Mouse (Mus musculus) splenic B cell, adult 2 months (primary cell): ENCODE data around the gene Ikbke.

ENCODE experiments used
- DNase-seq: peaks from one replicate; pipeline ENCODE4 v3.0.0-alpha.2; 2011; ENCODE audit warnings: low read depth, low spot score
- H3K27me3 ChIP-seq: 2 replicates; pipeline ENCODE4 v1.6.1; 2012; ENCODE audit warnings: mild to moderate bottlenecking, low read length, moderate library complexity, mixed read lengths; ENCODE audit not compliant: control insufficient read depth, poor library complexity, insufficient read depth, severe bottlenecking
- H3K36me3 ChIP-seq: 2 replicates; pipeline ENCODE4 v1.6.1; 2012; ENCODE audit warnings: mild to moderate bottlenecking, low read length, moderate library complexity, mixed read lengths; ENCODE audit not compliant: control insufficient read depth, poor library complexity, insufficient read depth, severe bottlenecking

The Ikbke gene

GRCm38 (mm10) chr1:131238931-131239381 lies 40.5 kb downstream of the Ikbke start:
- no peak for DNase-seq
- Histone ChIP-seq H3K27me3 (no peaks in the 10 kb centered on the region), H3K36me3 (no peaks in the 10 kb centered on the region)

GRCm38 (mm10) chr1:131236077-131236476 lies 43.3 kb downstream of the Ikbke start:
- DNase-seq = no peak
- H3K27me3 ChIP-seq = no peaks in the 10 kb centered on the region
- no peaks in the 10 kb centered on the region for H3K36me3 ChIP-seq

- no peak for DNase-seq
- Histone ChIP-seq H3K27me3 (no peaks in the 10 kb centered on the region), H3K36me3 (no peaks in the 10 kb centered on the region)
These were observed 45.9 kb downstream of the Ikbke start for GRCm38 (mm10) chr1:131233527-131233926.

GRCm38 (mm10) chr1:131228659-131229058 lies 50.7 kb downstream of the Ikbke start:
- Histone ChIP-seq H3K36me3 (no peaks in the 10 kb centered on the region), H3K27me3 (no peaks in the 10 kb centered on the region)
- DNase-seq = no peak

GRCm38 (mm10) chr1:131228225-131228624 lies 51.2 kb downstream of the Ikbke start:
- Histone ChIP-seq H3K36me3 (no peaks in the 10 kb centered on the region), H3K27me3 (no peaks in the 10 kb centered on the region)
- DNase-seq = no peak

GRCm38 (mm10) chr1:131224848-131225471 lies 54.4 kb downstream of the Ikbke start:
- DNase-seq = peak; percentile 36
- Histone ChIP-seq H3K36me3 (no peaks in the 10 kb centered on the region; the same call in 1 of the 2 replicates), H3K27me3 (no peaks in the 10 kb centered on the region)

GRCm38 (mm10) chr1:131223345-131223744 lies 56.1 kb downstream of the Ikbke start:
- no peak for DNase-seq
- no peaks in the 10 kb centered on the region; the same call in 1 of the 2 replicates for H3K36me3 ChIP-seq
- H3K27me3 ChIP-seq = no peaks in the 10 kb centered on the region

GRCm38 (mm10) chr1:131221822-131222590 lies 57.4 kb downstream of the Ikbke start:
- Histone ChIP-seq H3K36me3 (no peaks in the 10 kb centered on the region; the same call in 1 of the 2 replicates), H3K27me3 (no peaks in the 10 kb centered on the region)
- no peak for DNase-seq

- Histone ChIP-seq H3K27me3 (no peaks in the 10 kb centered on the region), H3K36me3 (no peaks in the 10 kb centered on the region; the same call in 1 of the 2 replicates)
- no peak for DNase-seq
These were observed 60.5 kb downstream of the Ikbke start for GRCm38 (mm10) chr1:131218933-131219332.

- DNase-seq = no peak
- Histone ChIP-seq H3K36me3 (no peaks in the 10 kb centered on the region), H3K27me3 (no peaks in the 10 kb centered on the region)
These were observed 66.0 kb downstream of the Ikbke start for GRCm38 (mm10) chr1:131213361-131213760.

- Histone ChIP-seq H3K27me3 (no peaks in the 10 kb centered on the region), H3K36me3 (no peaks in the 10 kb centered on the region)
- no peak for DNase-seq
These were observed 66.5 kb downstream of the Ikbke start for GRCm38 (mm10) chr1:131212956-131213355.

- no peaks in the 10 kb centered on the region for H3K36me3 ChIP-seq
- DNase-seq = no peak
- H3K27me3 ChIP-seq = no peaks in the 10 kb centered on the region
These were observed 67.8 kb downstream of the Ikbke start for GRCm38 (mm10) chr1:131211655-131212054.

GRCm38 (mm10) chr1:131209971-131210426 lies 69.4 kb downstream of the Ikbke start:
- Histone ChIP-seq H3K27me3 (no peaks in the 10 kb centered on the region), H3K36me3 (no peaks in the 10 kb centered on the region)
- no peak for DNase-seq

GRCm38 (mm10) chr1:131208800-131209199 lies 70.6 kb downstream of the Ikbke start:
- DNase-seq = no peak

GRCm38 (mm10) chr1:131208081-131208480 lies 71.3 kb downstream of the Ikbke start:
- H3K27me3 ChIP-seq = no peaks in the 10 kb centered on the region
- DNase-seq = no peak

More at GRCm38 (mm10) chr1:131208800-131209199, 70.6 kb downstream of the Ikbke start:
- Histone ChIP-seq H3K36me3 (no peaks in the 10 kb centered on the region), H3K27me3 (no peaks in the 10 kb centered on the region)

More at GRCm38 (mm10) chr1:131208081-131208480, 71.3 kb downstream of the Ikbke start:
- no peaks in the 10 kb centered on the region for H3K36me3 ChIP-seq
